Mouse (Mus musculus) midbrain, postnatal 0 days (tissue): ENCODE data around the gene Dip2b. TPM values are rescaled to one million over a fixed set of nuclear protein-coding genes. Genes with fewer than 3 reads are reported as not detected.

Experiments
- ATAC-seq: fragments of 200-750 bp; cut with Nextera tagmentation; 2 replicates; pipeline ENCODE4 v1.8.0; 2017; ENCODE audit warnings: moderate number of reproducible peaks, mild to moderate bottlenecking, moderate TSS enrichment, moderate library complexity; ENCODE audit not compliant: low FRiP score
- DNase-seq: peaks from one replicate; pipeline ENCODE4 v3.0.0-alpha.2; 2015; ENCODE audit warnings: low spot score
- H3K27ac ChIP-seq: fragments of 300-500 bp; sonication (generic); 2 replicates; pipeline ENCODE4 v1.5.1; 2014; ENCODE audit warnings: low read depth, mild to moderate bottlenecking, low read length, mixed read lengths
- H3K27me3 ChIP-seq: fragments of 300-500 bp; sonication (generic); 2 replicates; pipeline ENCODE4 v1.6.1; 2014; ENCODE audit warnings: low read length, control low read depth, mixed read lengths; ENCODE audit not compliant: insufficient read depth
- H3K36me3 ChIP-seq: fragments of 300-500 bp; sonication (generic); 2 replicates; pipeline ENCODE4 v1.6.1; 2014; ENCODE audit warnings: low read length, control low read depth, mixed read lengths; ENCODE audit not compliant: insufficient read depth
- H3K4me1 ChIP-seq: fragments of 300-500 bp; sonication (generic); 2 replicates; pipeline ENCODE4 v1.6.1; 2014; ENCODE audit warnings: mild to moderate bottlenecking, control low read depth, antibody characterized with exemption, low read length, mixed read lengths; ENCODE audit not compliant: insufficient read depth
- H3K4me2 ChIP-seq: fragments of 300-500 bp; sonication (generic); 2 replicates; pipeline ENCODE4 v1.6.1; 2014; ENCODE audit warnings: low read depth, mild to moderate bottlenecking, low read length, mixed read lengths; ENCODE audit not compliant: poor library complexity, severe bottlenecking
- H3K4me3 ChIP-seq: fragments of 300-500 bp; sonication (generic); 2 replicates; pipeline ENCODE4 v1.5.1; 2014; ENCODE audit warnings: low read depth, mild to moderate bottlenecking, low read length, moderate library complexity
- H3K9ac ChIP-seq: fragments of 300-500 bp; sonication (generic); replicated peaks from 2 replicates; pipeline ENCODE4 v1.6.1; 2014; ENCODE audit warnings: mild to moderate bottlenecking, low read length, moderate library complexity, mixed read lengths; ENCODE audit not compliant: poor library complexity, severe bottlenecking
- H3K9me3 ChIP-seq: fragments of 300-500 bp; sonication (generic); 2 replicates; pipeline ENCODE4 v1.6.1; 2016; ENCODE audit warnings: low read length, control low read depth
- CTCF ChIP-seq: IDR thresholded peaks from 2 replicates; pipeline ENCODE4 v1.5.1; 2016; ENCODE audit warnings: antibody characterized with exemption, mild to moderate bottlenecking
- WGBS: fragments of 180-500 bp; shearing (Covaris S2); extraction: QIAGEN DNeasy Blood & Tissue Kit; methylation state at CpG from one replicate; pipeline ENCODE4 v1.1.7; 2014; 5-methylcytosine and 5-hydroxymethylcytosine counted together
- polyA plus RNA-seq: library from polyadenylated mRNA; unstranded; fragments of >200 nt; fragmentation: Nextera tagmentation; extraction: Ambion mirVana; gene quantifications from 2 replicates; pipeline ENCODE4 v1.2.1, GENCODE M21; 2015
- total RNA-seq: library from RNA; depleted of rRNA; stranded (reverse); fragments of >200 nt; gene quantifications from 2 replicates; pipeline ENCODE4 v1.2.3, GENCODE M21; 2014

Dip2b gene
- total and polyA plus RNA-seq, 2 experiments from 2014 or later: 10.5 to 44.8 TPM

- Histone ChIP-seq H3K27ac (no peak overlapping the region), H3K4me2 (no peak overlapping the region), H3K27me3 (no peaks in the 10 kb centered on the region), H3K4me1 (no peaks in the 10 kb centered on the region; the same call in 1 of the 2 replicates), H3K36me3 (no peaks in the 10 kb centered on the region), H3K9ac (no peak overlapping the region), H3K4me3 (no peak overlapping the region), H3K9me3 (no peaks in the 10 kb centered on the region)
- 32% methylated on average over 8 of the region's 8 CpGs for WGBS
- no peak for ATAC-seq
- DNase-seq: no peak
- TF ChIP-seq CTCF: no peak
Observed at GRCm38 (mm10) chr15:100074754-100075153, 36.3 kb downstream of the Dip2b start.

GRCm38 (mm10) chr15:100076362-100076761 lies 37.9 kb downstream of the Dip2b start:
- Histone ChIP-seq H3K4me1 (peaks cover 1% of the 10 kb centered on the region; the same call in 1 of the 2 replicates), H3K36me3 (no peaks in the 10 kb centered on the region), H3K9me3 (no peaks in the 10 kb centered on the region), H3K4me3 (no peak overlapping the region), H3K27me3 (no peaks in the 10 kb centered on the region), H3K4me2 (no peak overlapping the region), H3K27ac (no peak overlapping the region), H3K9ac (no peak overlapping the region)
- TF ChIP-seq CTCF: 0 out of 2 replicates have a peak, but pooled peaks have one; percentile 4
- ATAC-seq: no peak
- DNase-seq: no peak
- 70% methylated on average over 4 of the region's 4 CpGs for WGBS

GRCm38 (mm10) chr15:100080833-100081477 lies 42.5 kb downstream of the Dip2b start:
- no peaks in the 10 kb centered on the region for H3K27me3 ChIP-seq
- ATAC-seq: no peak
- H3K36me3 ChIP-seq: no peaks in the 10 kb centered on the region
- no peak overlapping the region for H3K4me3 ChIP-seq
- WGBS: 38% methylated on average over 1 of the region's 1 CpGs
- no peak overlapping the region for H3K9ac ChIP-seq
- H3K4me2 ChIP-seq: no peak overlapping the region
- peaks cover 9% of the 10 kb centered on the region; the same call in 1 of the 2 replicates for H3K4me1 ChIP-seq
- no peak for TF ChIP-seq CTCF
- DNase-seq: peak; percentile 47
- no peak overlapping the region for H3K27ac ChIP-seq
- H3K9me3 ChIP-seq: no peaks in the 10 kb centered on the region

- 28% methylated on average over 6 of the region's 6 CpGs for WGBS
- Histone ChIP-seq H3K4me3 (no peak overlapping the region), H3K27ac (peak overlapping the region; percentile 21; the same call in 1 of the 2 replicates), H3K4me2 (no peak overlapping the region), H3K36me3 (no peaks in the 10 kb centered on the region), H3K9ac (no peak overlapping the region), H3K4me1 (peaks cover 9% of the 10 kb centered on the region; the same call in 1 of the 2 replicates), H3K27me3 (no peaks in the 10 kb centered on the region), H3K9me3 (no peaks in the 10 kb centered on the region)
- TF ChIP-seq CTCF: no peak
- peak; percentile 74 for DNase-seq
- no peak for ATAC-seq
Observed at GRCm38 (mm10) chr15:100081478-100081998, 43.1 kb downstream of the Dip2b start.

- ATAC-seq: no peak
- WGBS: 57% methylated on average over 8 of the region's 8 CpGs
- TF ChIP-seq CTCF: no peak
Observed at GRCm38 (mm10) chr15:100082052-100082451, 43.6 kb downstream of the Dip2b start.

GRCm38 (mm10) chr15:100082733-100083132 lies 44.3 kb downstream of the Dip2b start:
- 82% methylated on average over 5 of the region's 5 CpGs for WGBS
- ATAC-seq (no peak), DNase-seq (no peak)
- Histone ChIP-seq H3K9ac (no peak overlapping the region), H3K27me3 (no peaks in the 10 kb centered on the region), H3K4me1 (peaks cover 9% of the 10 kb centered on the region; the same call in 1 of the 2 replicates), H3K27ac (no peak overlapping the region), H3K4me3 (no peak overlapping the region), H3K36me3 (no peaks in the 10 kb centered on the region), H3K4me2 (no peak overlapping the region), H3K9me3 (no peaks in the 10 kb centered on the region)
- TF ChIP-seq CTCF: no peak

More at GRCm38 (mm10) chr15:100082052-100082451, 43.6 kb downstream of the Dip2b start:
- Histone ChIP-seq H3K4me2 (no peak overlapping the region), H3K9ac (no peak overlapping the region), H3K36me3 (no peaks in the 10 kb centered on the region), H3K27ac (peak overlapping the region; percentile 21), H3K4me1 (peaks cover 9% of the 10 kb centered on the region; the same call in 1 of the 2 replicates), H3K9me3 (no peaks in the 10 kb centered on the region), H3K27me3 (no peaks in the 10 kb centered on the region), H3K4me3 (no peak overlapping the region)
- no peak for DNase-seq
